Mouse (Mus musculus) natural killer cell, adult 2 months (primary cell): ENCODE results near the gene Gopc.
"Not testable (repeated sequence)": the region's sequence is repeated elsewhere in the genome, so short reads cannot be mapped to it uniquely, and the experiment has no call there.

ENCODE experiments used
- DNase-seq, 2 experiments: peaks; one replicate each; pipeline ENCODE4 v3.0.0; 2022; ENCODE audit warnings: low spot score in 2 of 2

Gopc gene

GRCm38 (mm10) chr10:52298568-52298967, 83.4 kb downstream of the Gopc start:
- DNase-seq, result not testable (repeated sequence)

- no peak for DNase-seq
Measured at GRCm38 (mm10) chr10:52295934-52296333, 86.0 kb downstream of the Gopc start.

- DNase-seq, result no peak
Measured at GRCm38 (mm10) chr10:52293921-52294577, 87.9 kb downstream of the Gopc start.

- not testable (repeated sequence) for DNase-seq
Measured at GRCm38 (mm10) chr10:52292391-52292790, 89.5 kb downstream of the Gopc start.

DNA sequence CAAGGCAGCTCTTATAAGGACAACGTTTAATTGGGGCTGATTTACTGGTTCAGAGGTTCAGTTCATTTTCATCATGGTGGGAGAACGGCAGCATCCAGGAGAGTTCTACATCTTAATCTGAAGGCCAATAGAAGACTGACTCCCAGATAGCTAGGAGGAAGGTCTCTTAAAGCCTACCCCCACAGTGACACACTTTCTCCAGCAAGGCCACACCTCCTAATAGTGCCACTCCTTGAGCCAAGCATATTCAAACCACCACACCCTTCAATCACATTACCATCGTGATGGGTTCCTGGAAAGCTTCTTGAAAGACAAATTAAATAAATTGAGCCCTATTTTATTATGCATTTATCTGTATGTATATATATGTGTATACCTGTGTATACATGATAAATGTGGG, 92.7 kb downstream of the Gopc start:
- DNase-seq, result no peak

DNA sequence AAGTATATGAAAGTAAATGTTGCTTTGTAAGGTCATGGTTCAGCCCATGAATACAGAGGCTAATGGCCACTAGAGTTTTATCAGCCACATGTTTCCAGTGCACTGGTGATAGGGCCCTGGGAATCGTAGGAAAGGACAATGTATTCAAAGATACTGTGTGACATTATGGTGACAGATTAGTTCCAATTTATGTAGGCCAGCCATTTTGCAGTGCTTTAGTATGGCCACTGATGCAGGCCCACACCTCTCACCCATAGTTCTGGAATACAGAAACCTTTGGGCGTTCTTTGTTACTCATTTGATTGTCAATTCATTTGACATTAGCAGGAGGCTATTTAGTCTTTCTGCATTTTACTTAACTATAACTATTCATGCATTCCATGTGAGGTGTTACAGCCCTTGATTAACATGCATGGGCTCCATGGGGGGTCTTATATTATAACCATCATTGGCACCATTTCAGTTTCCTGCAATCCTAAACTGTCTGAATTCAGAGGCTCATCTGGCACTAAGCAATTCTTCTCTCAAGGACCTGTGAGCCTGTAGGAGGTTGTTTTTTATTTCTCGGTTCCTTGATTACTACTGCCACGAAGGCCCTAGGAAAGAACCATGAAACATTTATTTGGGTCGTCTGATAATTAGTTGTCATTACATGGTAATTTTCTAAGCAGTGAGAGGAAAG, 93.9 kb downstream of the Gopc start:
- no peak for DNase-seq
